Mouse (Mus musculus) left cerebral cortex, adult 18-20 months (tissue): ENCODE results near the gene Dnajb8. TPM values are rescaled to one million over a fixed set of nuclear protein-coding genes. Genes with fewer than 3 reads are reported as not detected.
A peak's percentile ranks its signal among the peaks of the same experiment; 100 is the strongest.

Source experiments
- DNase-seq, 2 experiments: peaks; one replicate each; pipeline ENCODE4 v3.0.0; 2021 to 2022; ENCODE audit warnings: low spot score in 2 of 2, mixed read lengths in 1 of 2
- total RNA-seq, 2 experiments: library from RNA; stranded (reverse); gene quantifications; 2 replicates each; pipeline ENCODE4 v1.2.3; 2021

Dnajb8 gene
- total RNA-seq, 2 experiments from 2014 or later, result not detected

- peak in 1 of 2 experiments; percentile 13 for DNase-seq
Observed at GRCm38 (mm10) chr6:88277242-88277641, 55.2 kb downstream of the Dnajb8 start.

- no peak for DNase-seq
Observed at GRCm38 (mm10) chr6:88278141-88278540, 56.1 kb downstream of the Dnajb8 start.

GRCm38 (mm10) chr6:88290129-88290766 lies 68.2 kb downstream of the Dnajb8 start:
- peak; percentile 10 to 37 for DNase-seq

GRCm38 (mm10) chr6:88292274-88292909 lies 70.3 kb downstream of the Dnajb8 start:
- DNase-seq, result no peak

- no peak for DNase-seq
Observed at GRCm38 (mm10) chr6:88299491-88299890, 77.4 kb downstream of the Dnajb8 start.

- no peak for DNase-seq
Observed at GRCm38 (mm10) chr6:88301234-88301633, 79.2 kb downstream of the Dnajb8 start.

Other genes starting within 250 kb of the Dnajb8 start
- gene H1fx, start 240.6 kb upstream of the Dnajb8 start, total RNA-seq, result 10 to 100 TPM; 55.5 to 61.6 TPM
- 100 to 1,000 TPM; 341 to 343 TPM for gene Rab7, start 177.0 kb upstream of the Dnajb8 start, total RNA-seq
- 100 to 1,000 TPM; 174 to 187 TPM for gene Rpn1, start 137.8 kb upstream of the Dnajb8 start, total RNA-seq
- gene Gata2, start 28.4 kb upstream of the Dnajb8 start, total RNA-seq, result 1 to 10 TPM; 6.1 to 6.8 TPM
- 10 to 100 TPM; 21.5 to 22.9 TPM for gene Eefsec, start 224.3 kb downstream of the Dnajb8 start, total RNA-seq
- 10 to 100 TPM; 42.1 to 44.0 TPM for gene Ruvbl1, start 243.1 kb downstream of the Dnajb8 start, total RNA-seq